Mouse (Mus musculus) midbrain, embryonic 15.5 days (tissue): ENCODE results near the gene Cntnap2. TPM values are rescaled to one million over a fixed set of nuclear protein-coding genes. Genes with fewer than 3 reads are reported as not detected.

Experiments
- ATAC-seq: fragments of 200-750 bp; cut with Nextera tagmentation; replicated peaks from 2 replicates; pipeline ENCODE4 v1.8.0; 2017; ENCODE audit warnings: moderate TSS enrichment
- H3K27ac ChIP-seq: fragments of 300-500 bp; sonication (generic); 2 replicates; pipeline ENCODE4 v1.5.1; 2015; ENCODE audit warnings: mild to moderate bottlenecking, inconsistent platforms
- H3K27me3 ChIP-seq: fragments of 300-500 bp; sonication (generic); replicated peaks from 2 replicates; pipeline ENCODE4 v1.6.1; 2015; ENCODE audit warnings: inconsistent platforms
- H3K36me3 ChIP-seq: fragments of 300-500 bp; sonication (generic); replicated peaks from 2 replicates; pipeline ENCODE4 v1.6.1; 2015; ENCODE audit warnings: inconsistent platforms
- H3K4me1 ChIP-seq: fragments of 300-500 bp; sonication (generic); 2 replicates; pipeline ENCODE4 v1.6.1; 2015; ENCODE audit warnings: inconsistent platforms
- H3K4me2 ChIP-seq: fragments of 300-500 bp; sonication (generic); 2 replicates; pipeline ENCODE4 v1.6.1; 2015; ENCODE audit warnings: inconsistent platforms, mild to moderate bottlenecking, moderate library complexity
- H3K4me3 ChIP-seq: fragments of 300-500 bp; sonication (generic); 2 replicates; pipeline ENCODE4 v1.5.1; 2015; ENCODE audit warnings: mild to moderate bottlenecking, inconsistent platforms
- H3K9ac ChIP-seq: fragments of 300-500 bp; sonication (generic); 2 replicates; pipeline ENCODE4 v1.6.1; 2015; ENCODE audit warnings: mild to moderate bottlenecking, inconsistent platforms
- H3K9me3 ChIP-seq: fragments of 300-500 bp; sonication (generic); 2 replicates; pipeline ENCODE4 v1.6.1; 2016; ENCODE audit warnings: inconsistent platforms
- WGBS: fragments of 180-500 bp; shearing (Covaris S2); methylation state at CpG from one replicate; pipeline ENCODE4 v1.1.7; 2015; ENCODE audit warnings: mixed read lengths; 5-methylcytosine and 5-hydroxymethylcytosine counted together
- polyA plus RNA-seq: library from polyadenylated mRNA; unstranded; fragments of >200 nt; fragmentation: Nextera tagmentation; extraction: Ambion mirVana; gene quantifications from 2 replicates; pipeline ENCODE4 v1.2.1, GENCODE M21; 2015

The Cntnap2 gene
- polyA plus RNA-seq, result 65.1 and 68.3 TPM in 2 replicates

GRCm38 (mm10) chr6:45059091-45059490 lies at the start of gene Cntnap2:
Cntnap2 (plus strand) TSS chr6:45059357.
- H3K9ac ChIP-seq, result peak within 1 kb of the TSS; percentile 60
- WGBS, result 6% methylated on average over 8 of the region's 8 CpGs
- peak within 1 kb of the TSS; percentile 94 for H3K27ac ChIP-seq
- no peaks in the 10 kb centered on the region for H3K9me3 ChIP-seq
- peaks cover 3% of the 10 kb centered on the region for H3K4me1 ChIP-seq
- H3K4me2 ChIP-seq, result peak within 1 kb of the TSS; percentile 53
- peak; percentile 71 for ATAC-seq
- H3K4me3 ChIP-seq, result peak within 1 kb of the TSS; percentile 73
- no peaks in the 10 kb centered on the region for H3K27me3 ChIP-seq
- H3K36me3 ChIP-seq, result no peaks in the 10 kb centered on the region

- 20% methylated on average over 9 of the region's 9 CpGs for WGBS
- H3K9me3 ChIP-seq, result no peaks in the 10 kb centered on the region
- H3K4me1 ChIP-seq, result peaks cover 4% of the 10 kb centered on the region; the same call in 1 of the 2 replicates
- no peaks in the 10 kb centered on the region for H3K27me3 ChIP-seq
- no peak overlapping the region for H3K9ac ChIP-seq
- H3K4me2 ChIP-seq, result no peak overlapping the region
- H3K27ac ChIP-seq, result no peak overlapping the region
- H3K4me3 ChIP-seq, result no peak overlapping the region
- ATAC-seq, result peak; percentile 91
- no peaks in the 10 kb centered on the region for H3K36me3 ChIP-seq
Observed at GRCm38 (mm10) chr6:45026011-45026682, 33.0 kb upstream of the Cntnap2 start.

GRCm38 (mm10) chr6:45039454-45039853 lies 19.7 kb upstream of the Cntnap2 start:
- Histone ChIP-seq H3K36me3 (no peaks in the 10 kb centered on the region), H3K9ac (no peak overlapping the region), H3K4me1 (no peaks in the 10 kb centered on the region), H3K27me3 (no peaks in the 10 kb centered on the region), H3K9me3 (no peaks in the 10 kb centered on the region), H3K4me3 (no peak overlapping the region), H3K27ac (no peak overlapping the region), H3K4me2 (no peak overlapping the region)
- ATAC-seq, result no peak
- 64% methylated on average over 1 of the region's 1 CpGs for WGBS

GRCm38 (mm10) chr6:45059556-45060471 lies 657 bp downstream of the Cntnap2 start:
- Histone ChIP-seq H3K9ac (peak overlapping the region; percentile 60), H3K9me3 (no peaks in the 10 kb centered on the region), H3K36me3 (no peaks in the 10 kb centered on the region), H3K4me3 (peak overlapping the region; percentile 73), H3K4me1 (peaks cover 3% of the 10 kb centered on the region), H3K4me2 (peak overlapping the region; percentile 53), H3K27ac (peak overlapping the region; percentile 94), H3K27me3 (no peaks in the 10 kb centered on the region)
- peak; percentile 93 for ATAC-seq
- 1% methylated on average over 33 of the region's 37 CpGs for WGBS

GRCm38 (mm10) chr6:45062214-45062997 lies 3.2 kb downstream of the Cntnap2 start:
- Histone ChIP-seq H3K27me3 (no peaks in the 10 kb centered on the region), H3K4me2 (peak overlapping the region; percentile 22; the same call in 1 of the 2 replicates), H3K4me1 (peaks cover 3% of the 10 kb centered on the region), H3K36me3 (no peaks in the 10 kb centered on the region), H3K27ac (no peak overlapping the region), H3K9ac (no peak overlapping the region), H3K4me3 (peak overlapping the region; percentile 20), H3K9me3 (no peaks in the 10 kb centered on the region)
- no peak for ATAC-seq
- 60% methylated on average over 5 of the region's 5 CpGs for WGBS

GRCm38 (mm10) chr6:45088304-45088703 lies 29.1 kb downstream of the Cntnap2 start:
- no peak overlapping the region for H3K27ac ChIP-seq
- WGBS, result 83% methylated on average over 1 of the region's 1 CpGs
- no peaks in the 10 kb centered on the region for H3K9me3 ChIP-seq
- H3K27me3 ChIP-seq, result no peaks in the 10 kb centered on the region
- no peaks in the 10 kb centered on the region for H3K36me3 ChIP-seq
- H3K4me1 ChIP-seq, result no peaks in the 10 kb centered on the region
- ATAC-seq, result no peak
- H3K4me2 ChIP-seq, result no peak overlapping the region
- H3K9ac ChIP-seq, result no peak overlapping the region
- H3K4me3 ChIP-seq, result no peak overlapping the region

GRCm38 (mm10) chr6:45113613-45114012 lies 54.5 kb downstream of the Cntnap2 start:
- no peak overlapping the region for H3K9ac ChIP-seq
- H3K36me3 ChIP-seq, result no peaks in the 10 kb centered on the region
- no peak for ATAC-seq
- H3K9me3 ChIP-seq, result no peaks in the 10 kb centered on the region
- H3K27me3 ChIP-seq, result no peaks in the 10 kb centered on the region
- H3K4me2 ChIP-seq, result no peak overlapping the region
- H3K27ac ChIP-seq, result no peak overlapping the region
- H3K4me3 ChIP-seq, result no peak overlapping the region
- no peaks in the 10 kb centered on the region for H3K4me1 ChIP-seq

- H3K9ac ChIP-seq, result no peak overlapping the region
- H3K4me3 ChIP-seq, result no peak overlapping the region
- ATAC-seq, result no peak
- H3K4me1 ChIP-seq, result no peaks in the 10 kb centered on the region
- no peaks in the 10 kb centered on the region for H3K9me3 ChIP-seq
- no peaks in the 10 kb centered on the region for H3K27me3 ChIP-seq
- 64% methylated on average over 2 of the region's 2 CpGs for WGBS
- H3K27ac ChIP-seq, result no peak overlapping the region
- H3K4me2 ChIP-seq, result no peak overlapping the region
- no peaks in the 10 kb centered on the region for H3K36me3 ChIP-seq
Observed at GRCm38 (mm10) chr6:45144882-45145281, 85.7 kb downstream of the Cntnap2 start.

GRCm38 (mm10) chr6:45205039-45205438 lies 145.9 kb downstream of the Cntnap2 start:
- Histone ChIP-seq H3K9ac (no peak overlapping the region), H3K27ac (no peak overlapping the region), H3K4me2 (no peak overlapping the region), H3K4me3 (no peak overlapping the region), H3K36me3 (no peaks in the 10 kb centered on the region), H3K4me1 (no peaks in the 10 kb centered on the region), H3K9me3 (no peaks in the 10 kb centered on the region), H3K27me3 (no peaks in the 10 kb centered on the region)
- no peak for ATAC-seq
- WGBS, result 76% methylated on average over 2 of the region's 2 CpGs

GRCm38 (mm10) chr6:45214330-45214729 lies 155.2 kb downstream of the Cntnap2 start:
- no peaks in the 10 kb centered on the region for H3K27me3 ChIP-seq
- no peaks in the 10 kb centered on the region for H3K9me3 ChIP-seq
- H3K4me1 ChIP-seq, result no peaks in the 10 kb centered on the region
- H3K27ac ChIP-seq, result no peak overlapping the region
- WGBS, result 46% methylated on average over 1 of the region's 1 CpGs
- H3K4me2 ChIP-seq, result no peak overlapping the region
- no peak for ATAC-seq
- no peak overlapping the region for H3K4me3 ChIP-seq
- H3K9ac ChIP-seq, result no peak overlapping the region
- H3K36me3 ChIP-seq, result no peaks in the 10 kb centered on the region

- Histone ChIP-seq H3K27me3 (no peaks in the 10 kb centered on the region), H3K9ac (no peak overlapping the region), H3K4me3 (no peak overlapping the region), H3K27ac (no peak overlapping the region), H3K4me1 (no peaks in the 10 kb centered on the region), H3K9me3 (no peaks in the 10 kb centered on the region), H3K36me3 (no peaks in the 10 kb centered on the region), H3K4me2 (no peak overlapping the region)
- no peak for ATAC-seq
- WGBS, result 88% methylated on average over 1 of the region's 1 CpGs
Observed at GRCm38 (mm10) chr6:45229002-45229401, 169.8 kb downstream of the Cntnap2 start.

- Histone ChIP-seq H3K36me3 (no peaks in the 10 kb centered on the region), H3K4me2 (no peak overlapping the region)
- WGBS, result 77% methylated on average over 3 of the region's 3 CpGs
Observed at GRCm38 (mm10) chr6:45232571-45232970, 173.4 kb downstream of the Cntnap2 start.

More at GRCm38 (mm10) chr6:45232571-45232970, 173.4 kb downstream of the Cntnap2 start:
- Histone ChIP-seq H3K4me3 (no peak overlapping the region), H3K4me1 (no peaks in the 10 kb centered on the region), H3K9me3 (no peaks in the 10 kb centered on the region), H3K27ac (no peak overlapping the region), H3K27me3 (no peaks in the 10 kb centered on the region), H3K9ac (no peak overlapping the region)
- ATAC-seq, result no peak
